Mouse (Mus musculus) monocyte, adult 2 months (primary cell): ENCODE measurements around the gene 6030408B16Rik.

ENCODE experiments used
- DNase-seq, 2 experiments: peaks; one replicate each; pipeline ENCODE4 v3.0.0; 2022; ENCODE audit warnings: low spot score in 2 of 2, low read depth in 1 of 2

Gene 6030408B16Rik

GRCm38 (mm10) chr15:101266132-101266963 is 26.7 kb upstream of the 6030408B16Rik start:
- peak; percentile 89 to 97 for DNase-seq

- no peak for DNase-seq
Observed at GRCm38 (mm10) chr15:101267053-101268032, 25.7 kb upstream of the 6030408B16Rik start.

GRCm38 (mm10) chr15:101270101-101270820 is 22.8 kb upstream of the 6030408B16Rik start:
- no peak for DNase-seq

- no peak for DNase-seq
Observed at GRCm38 (mm10) chr15:101271107-101271506, 21.9 kb upstream of the 6030408B16Rik start.

- no peak for DNase-seq
Observed at GRCm38 (mm10) chr15:101271513-101271912, 21.5 kb upstream of the 6030408B16Rik start.

GRCm38 (mm10) chr15:101274380-101274779 is 18.6 kb upstream of the 6030408B16Rik start:
- DNase-seq: no peak

GRCm38 (mm10) chr15:101277351-101277899 is 15.6 kb upstream of the 6030408B16Rik start:
- no peak for DNase-seq

- DNase-seq: no peak
Observed at GRCm38 (mm10) chr15:101278589-101278988, 14.4 kb upstream of the 6030408B16Rik start.

GRCm38 (mm10) chr15:101279430-101279999 is 13.5 kb upstream of the 6030408B16Rik start:
- DNase-seq: no peak

GRCm38 (mm10) chr15:101282471-101282870 is 10.5 kb upstream of the 6030408B16Rik start:
- DNase-seq: no peak

GRCm38 (mm10) chr15:101283183-101283910 is 9.7 kb upstream of the 6030408B16Rik start:
- DNase-seq: peak in 1 of 2 experiments; percentile 17

GRCm38 (mm10) chr15:101283911-101284750 is 8.9 kb upstream of the 6030408B16Rik start, which contains the start of gene Atg101:
TSS of gene Atg101 (plus strand) at chr15:101284272.
- DNase-seq: peak; percentile 78 to 89

- DNase-seq: no peak
Observed at GRCm38 (mm10) chr15:101286129-101286770, 6.8 kb upstream of the 6030408B16Rik start.

GRCm38 (mm10) chr15:101287361-101287760 is 5.7 kb upstream of the 6030408B16Rik start:
- DNase-seq: no peak

GRCm38 (mm10) chr15:101290354-101290753 is 2.7 kb upstream of the 6030408B16Rik start:
- DNase-seq: no peak

GRCm38 (mm10) chr15:101292012-101292411 is 1.0 kb upstream of the 6030408B16Rik start:
- no peak for DNase-seq

- no peak for DNase-seq
Observed at GRCm38 (mm10) chr15:101294028-101294894, 1.2 kb downstream of the 6030408B16Rik start.
